Mouse (Mus musculus) layer of hippocampus, adult 9-10 months (tissue): ENCODE measurements at regions not wholly inside any gene's neighbourhood (a gene's known extent, or its start where the extent isn't known, plus 50 kb on each side); places are given as distances from the start of the nearest gene placed in this dataset.

Experiments used
- DNase-seq: peaks from one replicate; pipeline ENCODE4 v3.0.0; 2022; ENCODE audit warnings: low spot score

DNA sequence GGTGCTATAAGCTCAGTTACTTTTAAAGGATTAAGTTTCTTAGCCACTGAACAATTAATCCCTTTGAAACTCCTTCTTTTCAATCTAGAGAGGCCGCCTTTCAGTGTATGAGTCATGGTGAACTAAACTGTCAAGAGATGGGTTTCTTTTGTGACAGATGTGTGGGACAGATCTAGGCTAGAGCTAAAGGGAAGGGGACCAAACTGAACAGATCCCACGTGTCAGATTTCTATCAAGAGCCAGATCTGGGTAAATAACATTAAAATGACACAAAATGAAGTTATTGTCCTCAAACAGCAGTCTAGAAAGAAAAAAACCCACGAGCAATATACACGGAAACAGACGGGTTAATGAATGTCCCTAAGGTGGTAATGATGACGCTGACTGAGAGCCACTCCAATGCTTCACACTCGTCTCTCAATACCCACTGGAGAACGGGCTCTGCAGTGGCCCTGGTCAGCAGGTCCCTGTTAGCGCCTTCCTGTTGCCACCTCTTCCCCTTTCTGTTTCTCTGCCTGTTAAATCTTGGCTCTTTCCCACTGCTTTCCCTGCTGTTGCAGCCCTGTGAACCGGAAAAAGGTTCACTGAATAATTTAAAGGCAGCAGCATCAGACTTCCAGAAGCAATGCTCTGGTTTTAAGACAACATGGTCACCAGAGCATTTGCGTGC, 52.7 kb upstream of the Rab3gap2 start:
- no peak for DNase-seq

GRCm38 (mm10) chr1:185150431-185151129, 53.3 kb upstream of the Rab3gap2 start:
- DNase-seq = no peak

- DNase-seq = no peak
Observed at GRCm38 (mm10) chr1:185144791-185145190, 59.1 kb upstream of the Rab3gap2 start.

DNA sequence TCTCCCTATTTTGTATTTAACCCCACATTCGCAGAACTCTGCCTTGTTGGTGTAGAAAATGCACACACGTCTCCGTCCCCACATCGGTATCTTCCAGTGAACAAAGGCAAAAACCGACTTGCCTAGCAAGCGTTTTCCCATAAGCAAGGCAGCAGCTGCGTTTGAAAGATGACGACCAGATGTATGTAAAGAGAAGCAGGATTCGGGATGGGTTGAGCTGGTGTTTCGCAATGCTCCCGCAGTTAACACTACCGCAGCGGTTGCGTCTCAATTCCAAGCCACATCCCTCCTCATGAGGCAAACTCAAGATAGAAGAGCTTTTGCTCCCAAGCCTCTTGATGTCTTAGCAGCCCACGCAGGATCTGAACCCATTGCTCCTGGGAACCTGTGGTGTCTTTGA, 59.9 kb upstream of the Rab3gap2 start:
- no peak for DNase-seq

- DNase-seq = no peak
Observed at GRCm38 (mm10) chr1:185140317-185140716, 63.6 kb upstream of the Rab3gap2 start.

- no peak for DNase-seq
Observed at GRCm38 (mm10) chr1:185128209-185128608, 75.7 kb upstream of the Rab3gap2 start.

- DNase-seq = no peak
Observed at GRCm38 (mm10) chr1:185125737-185126286, 78.1 kb upstream of the Rab3gap2 start.

DNA sequence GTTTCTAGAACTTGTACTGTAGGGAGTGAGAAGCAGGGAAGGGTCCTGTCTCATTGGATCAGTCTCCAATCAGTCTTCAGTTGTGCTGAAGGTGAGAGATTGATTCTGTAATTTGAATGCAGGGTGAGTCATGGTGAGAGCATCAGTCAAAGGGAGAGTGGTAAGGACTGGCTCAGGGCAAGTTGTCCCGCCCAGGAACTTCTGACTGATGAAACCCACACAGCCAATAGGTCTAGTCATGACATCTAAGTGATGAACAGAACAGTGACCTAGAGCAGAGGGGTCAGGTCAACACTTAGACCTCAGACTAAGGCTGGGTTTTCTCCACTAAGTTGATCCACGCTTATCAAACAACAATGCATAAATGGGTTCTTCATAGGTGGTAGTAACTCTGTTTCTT, 82.4 kb upstream of the Rab3gap2 start:
- DNase-seq = no peak

- no peak for DNase-seq
Observed at GRCm38 (mm10) chr1:185120416-185120815, 83.5 kb upstream of the Rab3gap2 start.

DNA sequence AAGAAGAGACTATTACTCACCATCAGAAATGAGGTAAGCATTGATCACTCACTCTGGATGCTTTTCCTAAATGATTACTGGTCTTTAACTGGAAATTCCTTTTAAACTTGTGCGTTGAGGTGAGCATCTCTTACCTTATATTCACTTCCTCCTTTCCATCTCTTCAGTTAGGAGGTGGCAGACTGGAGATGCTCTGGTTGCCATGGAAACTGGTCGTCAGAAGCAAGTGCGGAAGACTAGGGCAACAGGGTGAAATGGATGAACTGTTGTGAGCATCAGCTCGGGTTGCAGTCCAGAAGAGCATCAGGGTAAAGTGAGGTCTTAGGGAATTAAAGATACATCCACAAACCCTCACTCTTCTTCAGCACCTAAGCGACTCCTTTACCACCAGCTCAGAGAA, 86.2 kb upstream of the Rab3gap2 start:
- DNase-seq = no peak

- no peak for DNase-seq
Observed at GRCm38 (mm10) chr1:185113687-185114086, 90.2 kb upstream of the Rab3gap2 start.

DNA sequence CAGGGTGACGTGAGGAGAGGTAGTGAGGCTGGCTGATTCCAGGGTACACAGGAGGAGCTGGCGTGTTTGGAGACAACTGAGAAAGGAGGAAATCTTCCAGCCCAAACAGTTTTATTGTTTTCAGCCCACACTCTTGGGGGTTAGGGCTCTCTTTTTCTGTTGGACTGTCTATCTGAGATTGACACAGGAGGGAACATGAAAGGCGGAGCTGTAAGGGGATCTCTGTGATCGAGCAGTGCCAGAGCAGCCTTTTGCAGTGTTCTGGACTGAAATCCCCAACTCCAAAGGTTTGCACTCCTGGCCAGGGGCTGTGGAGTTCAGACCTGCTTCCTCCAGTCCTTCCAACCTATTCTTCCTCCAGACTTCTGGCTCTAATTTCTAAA, 91.9 kb upstream of the Rab3gap2 start:
- DNase-seq = no peak

- DNase-seq = no peak
Observed at GRCm38 (mm10) chr1:185111347-185112016, 92.4 kb upstream of the Rab3gap2 start.

GRCm38 (mm10) chr1:185104945-185105884, 98.7 kb upstream of the Rab3gap2 start:
- DNase-seq = no peak

DNA sequence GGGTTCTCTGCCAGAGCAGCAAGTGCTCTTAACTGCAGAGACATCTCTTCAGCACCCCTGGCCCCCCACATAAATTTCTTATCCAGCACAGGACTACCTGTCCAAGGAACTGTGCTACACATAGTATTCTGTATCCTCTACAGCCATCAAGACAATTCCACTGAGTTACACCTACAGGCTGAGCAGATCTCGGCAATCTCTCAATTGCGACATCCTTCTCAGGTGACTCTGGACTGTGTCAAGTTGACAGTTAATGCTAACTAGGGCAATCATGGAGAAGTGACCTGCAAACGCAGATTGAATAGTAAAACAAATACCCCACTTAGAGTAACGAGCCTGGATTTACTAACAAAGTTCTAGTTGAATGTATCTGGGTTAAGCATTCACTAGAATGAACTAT, 100.1 kb upstream of the Rab3gap2 start:
- DNase-seq = no peak

DNA sequence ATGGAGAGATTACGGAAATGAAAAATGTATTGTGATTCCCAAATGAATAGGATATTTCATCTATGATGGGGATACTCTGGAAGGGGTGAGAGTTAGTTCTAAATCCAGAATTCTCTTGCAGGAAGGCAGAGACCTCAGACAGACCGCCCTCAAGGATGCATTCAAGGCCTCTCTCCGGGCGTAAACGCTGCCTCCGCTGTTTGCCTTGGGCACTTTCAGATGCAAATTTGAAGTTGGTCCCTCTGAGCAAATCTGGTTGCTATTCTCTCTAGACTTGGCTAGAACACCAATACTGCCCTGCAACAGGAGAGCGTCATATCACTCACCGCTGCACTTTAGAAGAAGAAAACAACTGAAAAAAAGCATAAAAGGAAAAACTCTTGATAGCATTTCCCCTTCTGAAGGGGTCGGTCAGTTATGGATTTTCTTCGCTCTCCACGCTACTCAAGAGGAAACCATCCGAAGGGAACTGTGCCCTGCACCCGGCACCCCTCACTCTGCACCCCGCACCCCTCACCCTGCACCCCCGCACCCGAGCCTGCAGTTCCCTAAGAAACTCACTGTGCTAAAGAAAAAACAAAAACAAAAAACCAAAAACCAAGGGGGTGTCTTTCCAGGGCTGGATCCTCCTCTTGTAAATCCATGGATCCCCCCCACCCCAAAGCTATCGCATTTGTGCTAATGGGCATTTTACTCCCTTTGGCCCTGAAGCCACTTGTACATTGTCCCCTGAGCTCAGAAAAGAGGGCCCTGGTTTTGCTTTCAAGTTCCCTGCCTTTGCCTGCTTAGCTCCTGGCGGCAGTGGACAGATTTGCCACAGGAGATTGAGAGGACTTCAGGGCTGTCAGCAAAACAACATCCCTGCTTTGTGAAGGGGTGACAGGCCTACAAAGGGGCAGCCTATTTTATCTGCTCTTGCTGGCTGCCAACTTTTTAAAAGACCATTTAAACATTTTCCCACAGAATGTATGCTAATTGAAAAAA, 99.9 kb upstream of the Mark1 start:
- DNase-seq = no peak

DNA sequence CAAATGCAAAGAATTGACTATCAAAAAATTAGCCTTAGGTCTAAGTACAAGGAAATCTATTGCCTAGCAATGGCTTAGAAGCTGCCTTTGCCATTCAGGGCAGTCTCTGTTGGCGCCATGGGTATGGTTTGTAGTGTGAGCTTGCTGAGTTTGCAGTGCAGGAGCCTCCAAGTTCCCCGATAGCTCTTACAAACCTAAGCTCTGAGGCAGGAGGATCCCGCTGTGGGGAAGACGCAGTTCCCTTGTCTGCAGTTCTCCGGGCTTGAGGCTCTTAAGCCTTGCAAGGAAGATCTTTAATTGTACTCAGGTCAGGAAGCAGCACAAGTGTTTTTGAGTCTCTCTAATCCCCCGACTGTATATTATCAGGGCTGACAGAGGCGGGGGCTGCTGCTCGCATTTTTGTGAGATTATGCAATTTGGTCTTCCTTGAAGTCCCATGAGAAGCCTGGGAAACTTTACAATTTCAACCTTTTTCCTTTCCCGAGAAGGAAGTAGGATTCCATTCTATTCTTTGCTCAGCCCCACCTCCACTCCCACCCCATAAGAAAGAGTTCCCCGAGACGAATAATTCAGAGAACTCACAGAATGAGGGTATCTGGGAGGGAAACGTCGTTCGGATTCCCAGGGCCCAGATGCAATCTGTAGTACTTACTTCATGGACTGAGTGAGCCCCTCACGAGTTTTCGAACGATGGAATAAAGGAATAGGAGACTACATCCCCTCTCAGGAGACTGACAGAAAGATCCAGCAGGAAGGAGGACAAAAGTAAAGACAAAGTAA, 99.0 kb upstream of the Mark1 start:
- no peak for DNase-seq

DNA sequence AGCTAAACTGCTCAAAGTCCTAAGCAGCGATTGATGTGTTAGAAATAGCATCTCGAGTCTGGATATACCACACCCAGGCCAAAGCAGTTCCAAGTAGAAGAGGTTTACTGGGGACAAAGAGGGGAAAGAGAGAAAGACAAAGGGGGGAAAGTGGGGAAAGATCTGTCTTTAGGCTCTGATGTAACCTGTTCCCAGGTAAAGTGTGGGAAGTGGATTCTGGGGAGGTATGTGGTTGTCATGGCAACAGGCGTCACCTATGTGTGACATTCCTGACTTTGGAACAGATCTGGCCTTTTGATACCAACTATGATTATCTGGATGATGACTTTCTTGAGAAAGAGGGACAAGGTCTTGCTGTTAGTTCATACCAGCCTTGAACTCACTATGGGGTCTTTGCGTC, 97.4 kb upstream of the Mark1 start:
- DNase-seq = no peak

GRCm38 (mm10) chr1:185092757-185093156, 93.4 kb upstream of the Mark1 start:
- DNase-seq = no peak
